ENCODE assay signal across 19 mouse cellular contexts in the genomic region with DNA sequence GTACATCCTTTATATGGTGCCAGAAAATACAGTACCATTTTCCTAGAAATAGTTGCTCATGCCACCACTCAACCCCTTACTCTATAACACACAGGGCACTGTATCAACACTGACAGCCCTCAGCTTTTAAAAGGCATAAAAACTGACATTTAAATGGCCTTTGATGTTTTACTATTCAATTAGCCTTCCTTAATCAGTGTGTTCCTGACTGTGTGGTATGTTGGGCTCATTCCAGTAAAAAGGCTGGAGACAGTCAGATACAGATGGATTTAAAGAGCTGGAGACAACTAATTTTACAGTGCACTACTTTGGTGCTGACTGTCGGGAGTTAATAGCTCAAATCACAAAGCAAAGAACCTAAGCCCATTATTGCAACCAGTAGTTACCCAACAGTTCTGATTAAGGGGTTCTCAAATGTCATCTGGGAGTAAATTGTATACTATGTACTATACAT.
DNase-seq lines count a peak whose midpoint lies in the region; ATAC-seq and TF ChIP-seq lines count a peak whose summit lies in the region.
"Had no signal": no experiment of that assay in that cellular context is flagged by ENCODE, and none has a peak within 500 bp of the region (broad histone marks: within the 10 kb centered on the region; RNA-seq: fewer than 3 reads in every experiment).

No protein-coding gene starts in this region.

- ATAC-seq in kidney, embryonic 16.5 days (ENCODE audit: low FRiP score, low TSS enrichment) = peak; percentile 63; the same call in 1 of the 2 replicates
- peak; percentile 54; the same call in 1 of the 2 replicates for ATAC-seq in forebrain, postnatal 0 days
- ATAC-seq: lung, postnatal 0 days; Patski had no signal

- no peak for TF ChIP-seq CTCF in forebrain, postnatal 0 days (IDR thresholded peaks at IDR 0.05; ENCODE audit: low read depth)

- DNase-seq in kidney, adult 18-20 months = no peak
- peak; percentile 10 for DNase-seq in brain, adult 2 months (ENCODE audit: low read depth, low spot score)
- DNase-seq in brain, embryonic 18.5 days (ENCODE audit: low read depth, low spot score) = peak; percentile 12
- peak; percentile 6 for DNase-seq in forebrain, postnatal 0 days
- no peak for DNase-seq in ovary, postnatal 14 days (ENCODE audit: low spot score)
- DNase-seq in thymus, postnatal 4 days = no peak
- DNase-seq in T-cell, adult 2 months (ENCODE audit: low spot score) = no peak
- DNase-seq: adrenal gland, postnatal 25 days; cerebellum, postnatal 10 days; gastrocnemius, postnatal 14 days; heart, adult 2 months; kidney, postnatal 14 days; layer of hippocampus, adult 9-11 months; right cerebral cortex, postnatal 25 days had no signal

- H3K4me1 ChIP-seq in kidney, embryonic 16.5 days (ENCODE audit: insufficient read depth, low read length) = peaks cover 8% of the 10 kb centered on the region; the same call in 1 of the 2 replicates
- no peaks in the 10 kb centered on the region for H3K4me1 ChIP-seq in forebrain, postnatal 0 days (ENCODE audit: insufficient read depth)
- H3K4me1 ChIP-seq: embryonic facial prominence, embryonic 13.5 days; liver, embryonic 15.5 days had no signal

- H3K36me3 ChIP-seq in kidney, embryonic 16.5 days (ENCODE audit: insufficient read depth, low read length) = no peaks in the 10 kb centered on the region
- H3K36me3 ChIP-seq in forebrain, postnatal 0 days (ENCODE audit: insufficient read depth) = no peaks in the 10 kb centered on the region
- H3K36me3 ChIP-seq: embryonic facial prominence, embryonic 13.5 days; liver, embryonic 15.5 days had no signal

- 29% methylated on average over 1 of the region's 1 CpGs for WGBS in kidney, embryonic 16.5 days
- 7% methylated on average over 1 of the region's 1 CpGs for WGBS in forebrain, postnatal 0 days

- H3K27me3 ChIP-seq in kidney, embryonic 16.5 days (ENCODE audit: insufficient read depth, low read length) = no peaks in the 10 kb centered on the region
- no peaks in the 10 kb centered on the region for H3K27me3 ChIP-seq in forebrain, postnatal 0 days (ENCODE audit: insufficient read depth, low read length)
- H3K27me3 ChIP-seq: embryonic facial prominence, embryonic 13.5 days; liver, embryonic 15.5 days; Patski had no signal

- no peak overlapping the region for H3K9ac ChIP-seq in kidney, embryonic 16.5 days (replicated peaks; ENCODE audit: low read length)
- H3K9ac ChIP-seq in forebrain, postnatal 0 days = no peak overlapping the region
- H3K9ac ChIP-seq: embryonic facial prominence, embryonic 13.5 days; liver, embryonic 15.5 days had no signal

- no peak overlapping the region for H3K27ac ChIP-seq in kidney, embryonic 16.5 days (ENCODE audit: low read length)
- H3K27ac ChIP-seq in forebrain, postnatal 0 days (ENCODE audit: low read depth, low read length) = no peak overlapping the region
- H3K27ac ChIP-seq: embryonic facial prominence, embryonic 13.5 days; heart, adult 2 months; liver, embryonic 15.5 days had no signal

- H3K4me2 ChIP-seq in kidney, embryonic 16.5 days (replicated peaks; ENCODE audit: low read depth, low read length) = no peak overlapping the region
- no peak overlapping the region for H3K4me2 ChIP-seq in forebrain, postnatal 0 days (ENCODE audit: low read depth)
- H3K4me2 ChIP-seq: embryonic facial prominence, embryonic 13.5 days; liver, embryonic 15.5 days had no signal

- no peak overlapping the region for H3K4me3 ChIP-seq in kidney, embryonic 16.5 days (ENCODE audit: low read length)
- H3K4me3 ChIP-seq in forebrain, postnatal 0 days (ENCODE audit: low read depth, low read length) = no peak overlapping the region
- H3K4me3 ChIP-seq: embryonic facial prominence, embryonic 13.5 days; heart, adult 2 months; liver, embryonic 15.5 days had no signal

- no peaks in the 10 kb centered on the region for H3K9me3 ChIP-seq in kidney, embryonic 16.5 days (ENCODE audit: low read length)
- H3K9me3 ChIP-seq in forebrain, postnatal 0 days (ENCODE audit: low read length) = no peaks in the 10 kb centered on the region
- H3K9me3 ChIP-seq: embryonic facial prominence, embryonic 13.5 days; liver, embryonic 15.5 days had no signal

Comparison
In these comparisons a context has a peak if more than half of its experiments do, and no peak if none do; other contexts are left out.
1. DNase-seq: peak in brain, adult 2 months (single experiment), brain, embryonic 18.5 days (single experiment) and forebrain, postnatal 0 days (single experiment); none in kidney, adult 18-20 months (single experiment), ovary, postnatal 14 days (single experiment), thymus, postnatal 4 days (single experiment) and T-cell, adult 2 months (single experiment).